Mouse (Mus musculus) Muller cell, postnatal 12 days (primary cell): ENCODE results near the gene Plppr3.

ENCODE experiments used
- DNase-seq: peaks from one replicate; pipeline ENCODE4 v3.0.0-alpha.2; 2015; ENCODE audit errors: inconsistent ontology term

The Plppr3 gene

GRCm38 (mm10) chr10:79865801-79866295 is 8.6 kb downstream of the Plppr3 start:
- DNase-seq: no peak

DNA sequence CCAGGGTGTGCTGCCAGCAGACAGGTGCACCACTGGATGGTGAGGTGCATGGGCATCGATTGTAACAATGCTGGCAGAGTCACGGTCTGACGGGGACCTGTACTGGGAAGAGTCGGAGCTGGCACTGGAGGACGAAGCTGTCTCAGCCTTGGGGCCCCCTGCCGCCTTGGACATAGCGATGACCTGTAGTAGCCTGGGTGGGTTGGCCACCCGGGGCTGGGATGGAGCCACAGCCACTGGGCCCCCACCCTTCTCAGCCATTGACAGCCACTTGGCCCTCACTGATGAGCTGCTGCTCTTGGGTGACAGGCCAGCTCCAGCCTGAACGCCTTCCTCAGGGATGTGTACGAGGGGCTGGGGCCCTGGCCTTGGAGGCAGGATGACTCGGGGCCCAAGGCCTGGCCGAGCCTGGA is 9.2 kb downstream of the Plppr3 start:
- DNase-seq: no peak

- DNase-seq: no peak
Measured at GRCm38 (mm10) chr10:79864351-79865188, 9.9 kb downstream of the Plppr3 start.

DNA sequence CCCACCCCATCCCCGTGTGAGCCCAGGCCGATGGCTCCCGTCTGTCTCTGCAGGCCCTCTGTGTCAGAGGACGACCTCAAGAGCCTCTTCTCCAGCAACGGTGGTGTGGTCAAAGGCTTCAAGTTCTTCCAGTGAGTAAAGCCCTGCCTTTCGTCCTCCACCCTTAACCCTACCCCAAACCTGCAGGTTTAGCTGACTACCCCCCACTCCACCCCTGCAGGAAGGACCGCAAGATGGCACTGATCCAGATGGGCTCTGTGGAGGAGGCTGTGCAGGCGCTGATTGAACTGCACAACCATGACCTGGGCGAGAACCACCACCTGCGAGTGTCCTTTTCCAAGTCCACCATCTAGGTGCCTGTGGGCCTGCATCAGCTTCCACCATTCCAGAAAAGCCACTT is 11.5 kb downstream of the Plppr3 start:
- no peak for DNase-seq

GRCm38 (mm10) chr10:79862049-79862788 is 12.2 kb downstream of the Plppr3 start:
- DNase-seq: no peak

GRCm38 (mm10) chr10:79861230-79862048 is 13.0 kb downstream of the Plppr3 start:
- no peak for DNase-seq

- DNase-seq: no peak
Measured at GRCm38 (mm10) chr10:79860079-79860911, 14.1 kb downstream of the Plppr3 start.

DNA sequence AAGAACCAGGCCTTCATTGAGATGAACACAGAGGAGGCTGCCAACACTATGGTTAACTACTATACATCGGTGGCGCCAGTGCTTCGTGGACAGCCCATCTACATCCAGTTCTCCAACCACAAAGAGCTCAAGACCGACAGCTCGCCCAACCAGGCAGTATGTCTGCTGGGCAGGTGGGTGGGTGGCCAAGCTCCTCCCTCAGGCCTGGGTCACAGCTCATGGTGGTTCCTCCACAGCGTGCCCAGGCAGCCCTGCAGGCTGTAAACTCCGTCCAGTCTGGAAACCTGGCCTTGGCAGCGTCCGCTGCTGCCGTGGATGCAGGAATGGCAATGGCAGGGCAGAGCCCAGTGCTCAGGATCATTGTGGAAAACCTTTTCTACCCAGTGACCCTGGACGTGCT is 15.3 kb downstream of the Plppr3 start:
- DNase-seq: no peak

DNA sequence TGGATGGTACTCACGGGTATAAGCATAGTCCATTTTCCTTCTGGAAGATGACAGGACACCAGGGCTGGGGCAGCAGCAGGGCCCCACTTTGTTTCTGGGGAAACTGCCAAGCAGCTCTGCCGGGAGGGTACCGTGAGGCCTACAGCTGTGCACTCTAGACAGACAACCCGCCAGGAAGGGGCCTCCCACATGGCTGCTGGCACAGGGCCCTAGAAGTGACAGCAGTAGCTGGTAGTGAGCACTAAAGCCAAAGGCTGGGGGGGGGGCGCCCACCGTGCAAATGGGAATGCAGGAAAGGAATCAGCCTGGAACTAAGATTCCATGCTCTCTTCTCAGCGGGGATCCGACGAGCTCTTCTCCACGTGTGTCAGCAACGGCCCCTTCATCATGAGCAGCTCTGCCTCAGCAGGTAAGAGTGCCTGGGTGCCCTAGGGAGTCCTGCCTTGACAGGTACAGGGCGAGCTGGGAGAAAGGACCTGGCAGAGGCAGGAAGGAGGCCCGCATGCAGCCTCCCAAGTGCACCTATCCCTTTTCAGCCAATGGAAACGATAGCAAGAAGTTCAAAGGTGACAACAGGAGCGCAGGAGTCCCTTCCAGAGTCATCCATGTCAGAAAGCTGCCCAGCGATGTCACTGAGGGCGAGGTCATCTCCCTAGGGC is 15.9 kb downstream of the Plppr3 start:
- DNase-seq: peak; percentile 76

DNA sequence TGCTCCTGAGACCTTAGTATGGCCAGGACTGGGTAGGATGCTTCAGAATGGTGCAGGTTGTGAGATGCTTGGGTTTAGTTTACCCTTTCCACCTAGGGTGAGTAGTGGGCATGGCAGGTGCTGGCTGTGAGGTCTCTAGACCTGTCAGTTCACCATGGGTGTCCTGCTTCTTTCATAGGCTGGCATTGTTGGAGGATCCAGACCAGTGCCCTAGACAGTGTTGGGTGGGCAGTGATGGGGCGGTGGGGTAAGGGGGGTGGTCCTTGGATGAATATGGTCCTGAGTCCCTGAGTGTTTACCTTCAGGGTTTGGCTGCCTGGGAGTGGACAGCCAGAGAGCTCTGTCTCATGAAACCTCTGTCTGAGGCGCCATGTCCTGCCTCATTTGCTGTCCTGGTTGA is 16.5 kb downstream of the Plppr3 start:
- DNase-seq: no peak

GRCm38 (mm10) chr10:79857452-79857811 is 17.0 kb downstream of the Plppr3 start:
- DNase-seq: no peak

DNA sequence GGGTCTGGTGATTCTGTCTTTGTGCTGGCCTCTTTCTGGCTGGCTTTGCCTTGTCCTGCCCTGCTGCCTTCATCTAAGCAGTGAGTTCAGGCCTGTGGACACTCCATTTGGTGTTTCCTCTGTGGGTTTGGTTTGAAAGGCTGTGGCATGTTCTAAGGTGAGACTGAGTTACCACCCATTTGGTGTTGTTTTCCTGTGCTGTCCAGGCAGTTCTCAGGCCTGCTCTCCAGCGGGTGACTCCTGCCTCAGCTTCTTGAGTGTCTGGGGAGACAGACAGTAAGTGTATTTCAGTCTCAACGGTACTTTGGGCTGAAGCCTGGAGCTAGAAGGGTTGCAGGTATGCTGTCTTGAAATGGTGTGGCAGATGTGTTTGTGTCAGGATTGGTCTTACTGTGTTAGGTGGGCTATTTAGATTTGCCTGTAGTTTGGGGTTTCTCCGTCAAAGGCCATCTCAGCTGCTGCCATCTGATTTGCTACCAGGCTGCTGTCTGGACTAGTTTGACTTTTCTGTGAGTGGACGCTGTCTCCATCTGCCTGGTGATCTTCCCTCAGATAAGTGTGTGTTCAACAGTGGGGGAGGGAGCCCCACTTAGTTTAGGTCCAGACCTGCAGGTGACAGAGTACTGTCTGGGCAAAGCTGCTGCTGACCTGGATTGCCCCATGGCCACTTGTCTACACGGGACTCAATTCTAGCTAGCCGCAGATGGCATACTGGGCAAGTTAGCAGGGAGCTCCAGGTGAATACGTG is 17.6 kb downstream of the Plppr3 start:
- no peak for DNase-seq

DNA sequence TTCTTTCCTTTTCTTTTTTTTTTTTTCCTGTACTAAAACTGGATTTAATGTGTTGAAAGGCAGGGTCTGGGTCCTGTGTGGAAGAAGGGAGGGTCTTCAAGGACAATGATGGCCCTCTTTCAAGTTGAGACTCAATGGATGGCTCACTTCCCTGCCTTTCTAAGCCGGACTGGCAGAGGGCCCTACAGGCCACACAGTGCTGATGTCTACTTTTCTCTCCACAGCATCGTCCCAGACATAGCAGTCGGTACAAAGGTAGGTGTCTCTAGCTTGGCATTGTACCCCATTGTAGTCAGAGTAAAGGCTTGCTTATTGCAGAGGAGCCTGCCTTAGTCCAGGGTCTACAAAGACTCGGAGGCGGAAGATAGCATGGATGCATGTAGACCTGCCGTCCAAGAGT is 18.2 kb downstream of the Plppr3 start:
- DNase-seq: no peak

GRCm38 (mm10) chr10:79855558-79856184 is 18.8 kb downstream of the Plppr3 start:
- no peak for DNase-seq

DNA sequence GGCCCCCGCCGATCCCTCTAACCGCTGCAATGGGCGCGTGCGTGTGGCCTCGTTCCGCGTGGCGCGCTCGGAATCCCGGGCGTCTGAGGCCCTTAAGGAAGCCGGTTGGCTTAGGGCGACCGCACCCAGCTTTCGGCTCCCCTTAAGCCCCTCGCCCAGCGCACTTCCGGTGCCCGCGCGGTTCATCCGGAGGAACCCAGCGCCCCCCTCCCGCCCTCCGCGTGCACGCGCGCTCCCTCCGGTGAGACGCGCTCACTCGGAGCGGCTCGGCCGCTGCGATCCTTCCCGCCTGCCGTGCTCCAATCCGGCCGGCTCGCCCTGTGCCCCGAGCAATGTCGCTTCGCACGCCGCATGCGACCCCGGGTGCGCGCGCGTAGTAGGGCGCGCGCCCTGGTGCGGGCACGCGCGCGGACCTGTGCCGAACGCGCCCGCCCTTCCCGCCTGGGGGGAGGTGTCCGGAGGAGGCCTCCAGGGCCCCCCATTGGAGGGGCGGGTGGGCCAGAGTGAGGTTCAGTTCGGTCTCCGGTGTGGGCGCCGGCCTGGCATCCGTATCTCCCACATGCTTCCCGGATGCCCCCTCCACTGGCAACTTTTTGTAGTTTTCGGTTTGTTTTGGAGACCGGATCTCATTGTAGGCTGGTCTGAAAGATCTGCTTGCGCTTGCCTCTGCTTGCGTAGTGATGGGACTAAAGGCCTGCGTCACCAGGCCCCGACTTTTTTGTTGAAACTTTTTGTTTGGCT is 19.5 kb downstream of the Plppr3 start:
- no peak for DNase-seq

DNA sequence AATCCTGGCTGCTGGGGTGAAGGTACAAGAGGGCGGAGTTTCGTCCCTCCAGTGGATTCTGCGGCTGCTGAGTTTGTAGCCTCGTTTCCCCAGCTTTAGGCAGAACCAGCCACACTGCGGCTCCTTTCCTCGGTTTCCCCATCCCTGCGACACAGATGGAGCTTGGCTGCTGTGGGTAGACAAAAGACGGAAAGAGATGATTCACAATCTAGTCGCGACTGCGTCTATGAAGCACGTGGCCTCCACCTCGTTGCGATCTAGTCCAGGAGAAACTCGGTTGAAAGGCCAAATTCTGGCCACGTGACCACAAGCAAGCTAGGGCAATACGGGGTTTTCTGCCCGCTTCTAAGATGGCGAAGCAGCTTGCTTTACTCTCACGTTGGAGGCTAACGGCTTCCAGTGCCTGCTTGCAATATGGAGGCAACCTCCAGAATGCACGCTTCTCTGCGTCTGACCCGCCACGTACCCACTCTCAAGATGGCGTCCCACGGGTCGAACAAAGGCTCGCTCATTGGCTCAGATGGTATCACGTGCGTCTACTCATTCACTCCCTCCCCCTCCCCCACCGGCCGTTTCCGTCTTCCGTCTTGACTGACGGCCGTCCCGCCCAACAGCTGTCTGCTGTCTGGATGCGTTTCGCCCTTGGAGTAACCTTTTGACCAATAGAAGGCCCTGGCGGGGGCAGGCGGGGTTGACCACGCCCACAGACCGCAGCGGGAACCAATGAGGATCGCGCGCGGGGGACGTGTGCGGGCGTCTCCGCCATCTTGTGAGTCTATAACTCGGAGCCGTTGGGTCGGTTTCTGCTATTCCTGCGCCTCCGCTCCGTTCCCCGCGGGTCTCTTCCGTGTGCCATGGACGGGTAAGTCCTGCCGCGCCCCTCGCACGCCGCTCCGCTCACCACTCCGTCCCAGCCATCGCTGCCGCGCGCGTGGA is 20.3 kb downstream of the Plppr3 start, which contains the start of gene Ptbp1:
TSS of gene Ptbp1 (plus strand) at position 568 of the 936 bp plus-strand sequence.
- peak; percentile 100 for DNase-seq

GRCm38 (mm10) chr10:79853392-79853791 is 21.0 kb downstream of the Plppr3 start:
- DNase-seq: peak; percentile 98
